8 mouse cellular contexts compared by ENCODE assay signal in genomic region chr8:109691769-109692168, GRCm38 (mm10). TPM values are rescaled to one million over a fixed set of nuclear protein-coding genes. Genes with fewer than 3 reads are reported as not detected.
DNase-seq lines count a peak whose midpoint lies in the region; ATAC-seq and TF ChIP-seq lines count a peak whose summit lies in the region.

No protein-coding gene starts in this region.

- TF ChIP-seq CTCF in stomach, postnatal 0 days (IDR thresholded peaks at IDR 0.05; ENCODE audit: low read depth) = peak; percentile 46

- no peak overlapping the region for H3K27ac ChIP-seq in stomach, postnatal 0 days (replicated peaks)

- no peaks in the 10 kb centered on the region for H3K9me3 ChIP-seq in stomach, postnatal 0 days (ENCODE audit: control insufficient read depth, low read length)

- peak; percentile 28 for DNase-seq in cerebellum, adult 11-12 months
- DNase-seq in cerebellum, adult 8-10 months = no peak
- DNase-seq in B cell, adult 2 months = peak; percentile 40 to 44
- peak; percentile 30 to 36 for DNase-seq in cerebellum, postnatal 14 days
- DNase-seq in heart, postnatal 4 days = peak; percentile 13
- peak; percentile 38 for DNase-seq in stomach, postnatal 0 days (ENCODE audit: low spot score)
- DNase-seq in adrenal gland, postnatal 36 days = no peak

- no peaks in the 10 kb centered on the region for H3K27me3 ChIP-seq in stomach, postnatal 0 days (ENCODE audit: control insufficient read depth, insufficient read depth, low read length)

- no peak overlapping the region for H3K9ac ChIP-seq in stomach, postnatal 0 days (ENCODE audit: low read length)

- peaks cover 9% of the 10 kb centered on the region for H3K4me1 ChIP-seq in stomach, postnatal 0 days (replicated peaks; ENCODE audit: control insufficient read depth, insufficient read depth)

- H3K4me3 ChIP-seq in stomach, postnatal 0 days (ENCODE audit: low read depth, low read length) = peak overlapping the region; percentile 99

- H3K4me2 ChIP-seq in stomach, postnatal 0 days (replicated peaks; ENCODE audit: low read depth) = peak overlapping the region; percentile 49

- WGBS in stomach, postnatal 0 days = 34% methylated on average over 5 of the region's 5 CpGs

- ATAC-seq in megakaryocyte, adult 5-6 weeks (ENCODE audit: poor library complexity, severe bottlenecking) = peak; percentile 25
- no peak for ATAC-seq in stomach, postnatal 0 days (ENCODE audit: low FRiP score, low TSS enrichment)

- no peak for TF ChIP-seq EP300 in stomach, postnatal 0 days (optimal IDR thresholded peaks at IDR 0.05)

- no peaks in the 10 kb centered on the region for H3K36me3 ChIP-seq in stomach, postnatal 0 days (ENCODE audit: control insufficient read depth, insufficient read depth, low read length)

RNA-seq across cellular contexts. Expression of gene Ist1, which starts 1.3 kb away (rescaled TPM):
- 10 to 100 TPM; 60.4 to 64.6 TPM for total RNA-seq in heart, postnatal 4 days (2021)
- 88.7 and 95.1 TPM in 2 replicates for total RNA-seq in megakaryocyte, adult 5-6 weeks (2015)
- 97.5 and 108 TPM in 2 replicates for total RNA-seq in megakaryocyte, adult 5-6 weeks (2017)
- 96.0 and 103 TPM in 2 replicates for polyA plus RNA-seq in stomach, postnatal 0 days (2015; fragmentation: Nextera tagmentation; extraction: Ambion mirVana)
- total RNA-seq in adrenal gland, postnatal 36 days (2021) = 10 to 100 TPM; 85.7 to 89.3 TPM

RNA-seq across cellular contexts. Expression of gene Zfp821, which starts 13.6 kb away (rescaled TPM):
- 10 to 100 TPM; 23.3 to 24.3 TPM for total RNA-seq in heart, postnatal 4 days (2021)
- total RNA-seq in megakaryocyte, adult 5-6 weeks (2015) = 4.7 and 6.0 TPM in 2 replicates
- total RNA-seq in megakaryocyte, adult 5-6 weeks (2017) = 8.4 and 9.3 TPM in 2 replicates
- polyA plus RNA-seq in stomach, postnatal 0 days (2015; fragmentation: Nextera tagmentation; extraction: Ambion mirVana) = 12.2 and 13.6 TPM in 2 replicates
- 10 to 100 TPM in 1 of 2 experiments, 1 to 10 TPM in 1; 9.9 to 10.9 TPM for total RNA-seq in adrenal gland, postnatal 36 days (2021)

RNA-seq across cellular contexts. Expression of gene Atxn1l, which starts 45.8 kb away (rescaled TPM):
- total RNA-seq in heart, postnatal 4 days (2021) = 10 to 100 TPM; 33.6 to 34.4 TPM
- 14.5 and 15.0 TPM in 2 replicates for total RNA-seq in megakaryocyte, adult 5-6 weeks (2015)
- 17.7 and 21.3 TPM in 2 replicates for total RNA-seq in megakaryocyte, adult 5-6 weeks (2017)
- polyA plus RNA-seq in stomach, postnatal 0 days (2015; fragmentation: Nextera tagmentation; extraction: Ambion mirVana) = 2.7 and 2.8 TPM in 2 replicates
- 10 to 100 TPM; 39.2 to 50.2 TPM for total RNA-seq in adrenal gland, postnatal 36 days (2021)

Comparison
In these comparisons a context has a peak if more than half of its experiments do, and no peak if none do; other contexts are left out.
1. DNase-seq: peak in cerebellum, adult 11-12 months (single experiment), B cell, adult 2 months (2 of 2), cerebellum, postnatal 14 days (2 of 2), heart, postnatal 4 days (single experiment) and stomach, postnatal 0 days (single experiment); none in cerebellum, adult 8-10 months (single experiment) and adrenal gland, postnatal 36 days (0 of 2).